ENCODE assay signal across 17 mouse cellular contexts in the genomic region with DNA sequence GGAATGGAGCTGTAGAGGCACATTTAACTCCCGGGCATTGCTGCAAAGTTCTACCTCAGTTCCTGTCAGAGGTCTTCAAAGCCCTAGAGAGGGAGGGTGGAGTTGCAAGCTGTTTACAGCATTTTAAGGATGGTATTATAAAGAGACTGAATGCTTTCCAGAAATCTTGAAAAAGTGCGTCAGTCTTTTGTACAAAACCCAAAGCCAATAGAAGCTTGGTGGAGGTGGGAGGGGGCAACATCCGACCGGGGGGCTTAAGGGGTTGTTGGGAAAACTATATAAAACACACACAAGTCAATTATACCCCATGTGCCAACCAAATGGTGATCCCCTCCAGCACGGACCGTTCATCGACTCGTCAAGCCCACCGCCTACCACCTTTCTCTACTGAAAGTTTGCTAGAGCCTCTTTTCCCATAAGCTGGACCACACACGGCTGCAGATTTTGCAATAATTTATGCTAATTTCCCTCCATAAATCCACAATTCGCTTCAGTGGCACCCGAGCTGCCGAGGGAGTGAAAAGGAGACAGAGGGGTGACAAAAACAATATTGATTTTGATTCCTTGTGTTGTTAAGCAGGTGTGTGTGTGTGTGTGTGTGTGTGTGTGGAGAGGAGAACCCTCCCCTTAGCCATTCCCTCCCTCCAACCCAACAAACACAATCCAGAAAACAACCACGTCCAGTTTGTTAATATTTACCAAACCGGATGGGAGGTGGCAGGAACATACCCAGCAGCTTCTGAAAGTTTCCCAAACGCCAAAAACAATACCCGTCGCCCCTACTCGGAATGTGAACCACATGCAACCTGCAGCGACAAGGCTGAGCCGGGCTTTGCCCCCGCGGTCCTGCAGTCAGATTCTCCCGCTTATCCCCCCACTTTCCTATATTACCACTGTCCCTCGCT. TPM values are rescaled to one million over a fixed set of nuclear protein-coding genes. Genes with fewer than 3 reads are reported as not detected.
DNase-seq lines count a peak whose midpoint lies in the region; ATAC-seq lines count a peak whose summit lies in the region.
"Had no signal": no experiment of that assay in that cellular context is flagged by ENCODE, and none has a peak within 500 bp of the region (broad histone marks: within the 10 kb centered on the region; RNA-seq: fewer than 3 reads in every experiment).

No protein-coding gene starts in this region.

- peak; percentile 6 for DNase-seq in kidney, adult 18-20 months
- DNase-seq in kidney, postnatal 4 days = no peak
- peak; percentile 6 for DNase-seq in ZHBTc4 (ENCODE audit: low read depth, low spot score)
- DNase-seq in hindbrain, embryonic 14.5 days (ENCODE audit: low spot score) = no peak
- DNase-seq in lung, adult 18-20 months = no peak
- DNase-seq: adrenal gland, postnatal 14 days; B cell, adult 2 months; kidney, adult 8-10 months had no signal

- peak overlapping the region; percentile 49 for H3K4me2 ChIP-seq in hindbrain, embryonic 14.5 days (replicated peaks)
- H3K4me2 ChIP-seq in midbrain, embryonic 16.5 days (ENCODE audit: low read length) = peak overlapping the region; percentile 37
- H3K4me2 ChIP-seq in intestine, embryonic 16.5 days (ENCODE audit: low read depth, low read length) = no peak overlapping the region
- H3K4me2 ChIP-seq: heart, embryonic 13.5 days; liver, embryonic 12.5 days had no signal

- H3K27ac ChIP-seq in hindbrain, embryonic 14.5 days = 0 out of 2 replicates have a peak overlapping the region, but pooled peaks have one; percentile 23
- peak overlapping the region; percentile 45; the same call in 1 of the 2 replicates for H3K27ac ChIP-seq in midbrain, embryonic 16.5 days (ENCODE audit: low read length)
- no peak overlapping the region for H3K27ac ChIP-seq in intestine, embryonic 16.5 days (ENCODE audit: low read length)
- H3K27ac ChIP-seq: heart, embryonic 13.5 days; left cerebral cortex, adult 2 months; liver, embryonic 12.5 days had no signal

- no peaks in the 10 kb centered on the region for H3K36me3 ChIP-seq in hindbrain, embryonic 14.5 days (replicated peaks; ENCODE audit: control insufficient read depth, insufficient read depth)
- H3K36me3 ChIP-seq in midbrain, embryonic 16.5 days (ENCODE audit: control insufficient read depth, insufficient read depth, low read length) = no peaks in the 10 kb centered on the region
- no peaks in the 10 kb centered on the region for H3K36me3 ChIP-seq in intestine, embryonic 16.5 days (ENCODE audit: control insufficient read depth, insufficient read depth, low read length)
- H3K36me3 ChIP-seq: heart, embryonic 13.5 days; liver, embryonic 12.5 days had no signal

- ATAC-seq in hindbrain, embryonic 14.5 days (ENCODE audit: low FRiP score) = no peak
- no peak for ATAC-seq in midbrain, embryonic 16.5 days
- no peak for ATAC-seq in megakaryocyte-erythroid progenitor cell, adult 5-6 weeks (replicated peaks; ENCODE audit: low FRiP score, low TSS enrichment, poor library complexity, severe bottlenecking)
- ATAC-seq in intestine, embryonic 16.5 days = no peak
- ATAC-seq: liver, embryonic 12.5 days had no signal

- no peak overlapping the region for H3K9ac ChIP-seq in hindbrain, embryonic 14.5 days
- no peak overlapping the region for H3K9ac ChIP-seq in midbrain, embryonic 16.5 days (ENCODE audit: low read depth, low read length)
- H3K9ac ChIP-seq in intestine, embryonic 16.5 days (ENCODE audit: low read depth, low read length) = no peak overlapping the region
- H3K9ac ChIP-seq: heart, embryonic 13.5 days; liver, embryonic 12.5 days had no signal

- H3K9me3 ChIP-seq in hindbrain, embryonic 14.5 days (ENCODE audit: control insufficient read depth, low read length) = no peaks in the 10 kb centered on the region
- no peaks in the 10 kb centered on the region for H3K9me3 ChIP-seq in midbrain, embryonic 16.5 days (replicated peaks; ENCODE audit: control insufficient read depth, low read length, poor library complexity, severe bottlenecking)
- no peaks in the 10 kb centered on the region for H3K9me3 ChIP-seq in intestine, embryonic 16.5 days (ENCODE audit: control insufficient read depth, low read length)
- H3K9me3 ChIP-seq: heart, embryonic 13.5 days; liver, embryonic 12.5 days had no signal

- H3K27me3 ChIP-seq in hindbrain, embryonic 14.5 days (ENCODE audit: control insufficient read depth, insufficient read depth, low read length) = peaks cover 99% of the 10 kb centered on the region
- H3K27me3 ChIP-seq in midbrain, embryonic 16.5 days (ENCODE audit: control insufficient read depth, insufficient read depth, low read depth, low read length) = peaks cover 26% of the 10 kb centered on the region
- peaks cover 87% of the 10 kb centered on the region for H3K27me3 ChIP-seq in intestine, embryonic 16.5 days (replicated peaks; ENCODE audit: control insufficient read depth, insufficient read depth, low read length)

- peak overlapping the region; percentile 17 for H3K4me3 ChIP-seq in hindbrain, embryonic 14.5 days (replicated peaks; ENCODE audit: low read length)
- peak overlapping the region; percentile 22; the same call in 1 of the 2 replicates for H3K4me3 ChIP-seq in midbrain, embryonic 16.5 days (ENCODE audit: low read depth, low read length)
- H3K4me3 ChIP-seq in intestine, embryonic 16.5 days (ENCODE audit: low read length) = no peak overlapping the region
- H3K4me3 ChIP-seq: left cerebral cortex, adult 2 months; liver, embryonic 12.5 days had no signal

- peaks cover 2% of the 10 kb centered on the region; the same call in 1 of the 2 replicates for H3K4me1 ChIP-seq in hindbrain, embryonic 14.5 days (replicated peaks; ENCODE audit: control insufficient read depth, insufficient read depth, low read length)
- H3K4me1 ChIP-seq in midbrain, embryonic 16.5 days (ENCODE audit: control insufficient read depth, insufficient read depth, low read length) = peaks cover 7% of the 10 kb centered on the region
- H3K4me1 ChIP-seq in intestine, embryonic 16.5 days (ENCODE audit: control insufficient read depth, insufficient read depth, low read length) = no peaks in the 10 kb centered on the region
- H3K4me1 ChIP-seq: liver, embryonic 12.5 days had no signal

- under 1% methylated on average over 25 of the region's 25 CpGs for WGBS in hindbrain, embryonic 14.5 days
- 1% methylated on average over 25 of the region's 25 CpGs for WGBS in midbrain, embryonic 16.5 days
- 1% methylated on average over 25 of the region's 25 CpGs for WGBS in intestine, embryonic 16.5 days

RNA-seq across cellular contexts. Expression of a gene that starts 3.2 kb away (rescaled TPM):
- polyA plus RNA-seq in hindbrain, embryonic 14.5 days (2014; fragmentation: Nextera tagmentation; extraction: Ambion mirVana) = 5.2 and 6.1 TPM in 2 replicates
- 12.0 and 15.4 TPM in 2 replicates for polyA plus RNA-seq in midbrain, embryonic 16.5 days (2015; fragmentation: Nextera tagmentation; extraction: Ambion mirVana)
- not detected in 2 replicates for total RNA-seq in megakaryocyte-erythroid progenitor cell, adult 5-6 weeks (2014; fragmentation: Nextera tagmentation)
- not detected in 2 replicates for total RNA-seq in megakaryocyte-erythroid progenitor cell, adult 5-6 weeks (2017)
- polyA plus RNA-seq in intestine, embryonic 16.5 days (2015; fragmentation: Nextera tagmentation; extraction: Ambion mirVana) = not detected in 2 replicates
- total RNA-seq: adrenal gland, postnatal 14 days; gastrocnemius, adult 18-20 months; left cerebral cortex, adult 2 months had no signal
- polyA plus RNA-seq: embryonic facial prominence, embryonic 14.5 days; heart, embryonic 13.5 days; liver, embryonic 12.5 days; spleen, adult 2 months had no signal

Comparison
In these comparisons a context has a peak if more than half of its experiments do, and no peak if none do; other contexts are left out.
1. DNase-seq: peak in kidney, adult 18-20 months (single experiment) and ZHBTc4 (single experiment); none in kidney, postnatal 4 days (0 of 2), hindbrain, embryonic 14.5 days (single experiment) and lung, adult 18-20 months (0 of 2).